Mouse (Mus musculus): ENCODE measurements at regions not wholly inside any gene's neighbourhood (a gene's known extent, or its start where the extent isn't known, plus 50 kb on each side); places are given as distances from the start of the nearest gene placed in this dataset.

- no peak for TF ChIP-seq CTCF (IDR thresholded peaks at IDR 0.05; ENCODE audit: low read depth)
- no peak overlapping the region for H3K27ac ChIP-seq (ENCODE audit: low read depth)
Measured at GRCm38 (mm10) chr5:138897255-138897654, 77.4 kb downstream of the Gm5294 start.

DNA sequence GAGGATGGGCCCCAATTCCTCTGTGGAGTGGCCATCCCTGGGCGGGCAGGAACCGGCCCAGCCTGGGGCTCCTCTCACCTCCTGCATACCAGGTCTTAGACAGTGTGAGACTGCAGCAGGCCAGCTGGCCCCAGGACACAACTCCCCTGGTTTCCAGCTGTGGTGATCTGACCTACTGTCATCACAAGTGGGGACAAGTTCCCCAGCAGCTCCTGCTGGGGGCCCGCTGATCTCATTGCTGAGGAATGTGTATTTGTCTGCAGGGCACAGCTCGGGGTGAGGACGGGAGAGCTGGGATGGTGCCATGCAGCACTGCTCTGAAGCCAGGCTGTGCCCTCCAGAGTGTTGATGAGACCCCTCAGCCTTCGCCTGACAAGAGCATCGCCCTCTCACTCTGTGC is 78.6 kb downstream of the Gm5294 start:
- DNase-seq (peak; percentile 44), ATAC-seq (ENCODE audit: insufficient read depth) (peak; percentile 74)
- H3K9me3 ChIP-seq (ENCODE audit: low read depth, low read length), result no peaks in the 10 kb centered on the region
- H3K4me1 ChIP-seq (ENCODE audit: insufficient read depth), result peaks cover 8% of the 10 kb centered on the region; the same call in 1 of the 2 replicates
- no peaks in the 10 kb centered on the region for H3K36me3 ChIP-seq (ENCODE audit: insufficient read depth)
- H3K27me3 ChIP-seq (ENCODE audit: insufficient read depth, low read length), result no peaks in the 10 kb centered on the region
- no peak overlapping the region for H3K27ac ChIP-seq (ENCODE audit: low read depth)
- no peak overlapping the region for H3K4me2 ChIP-seq
- H3K4me3 ChIP-seq (ENCODE audit: low read depth, low read length), result no peak overlapping the region
- WGBS, result 22% methylated on average over 7 of the region's 7 CpGs
- TF ChIP-seq CTCF (IDR thresholded peaks at IDR 0.05; ENCODE audit: low read depth), result no peak
- peak overlapping the region; percentile 20; the same call in 1 of the 2 replicates for H3K9ac ChIP-seq

More at GRCm38 (mm10) chr5:138897255-138897654, 77.4 kb downstream of the Gm5294 start:
- H3K9ac ChIP-seq, result no peak overlapping the region
- no peaks in the 10 kb centered on the region for H3K36me3 ChIP-seq (ENCODE audit: insufficient read depth)
- no peak overlapping the region for H3K4me3 ChIP-seq (ENCODE audit: low read depth, low read length)
- peaks cover 8% of the 10 kb centered on the region; the same call in 1 of the 2 replicates for H3K4me1 ChIP-seq (ENCODE audit: insufficient read depth)
- H3K4me2 ChIP-seq, result no peak overlapping the region
- DNase-seq, result no peak
- no peaks in the 10 kb centered on the region for H3K27me3 ChIP-seq (ENCODE audit: insufficient read depth, low read length)
- H3K9me3 ChIP-seq (ENCODE audit: low read depth, low read length), result no peaks in the 10 kb centered on the region
- no peak for ATAC-seq (ENCODE audit: insufficient read depth)

DNA sequence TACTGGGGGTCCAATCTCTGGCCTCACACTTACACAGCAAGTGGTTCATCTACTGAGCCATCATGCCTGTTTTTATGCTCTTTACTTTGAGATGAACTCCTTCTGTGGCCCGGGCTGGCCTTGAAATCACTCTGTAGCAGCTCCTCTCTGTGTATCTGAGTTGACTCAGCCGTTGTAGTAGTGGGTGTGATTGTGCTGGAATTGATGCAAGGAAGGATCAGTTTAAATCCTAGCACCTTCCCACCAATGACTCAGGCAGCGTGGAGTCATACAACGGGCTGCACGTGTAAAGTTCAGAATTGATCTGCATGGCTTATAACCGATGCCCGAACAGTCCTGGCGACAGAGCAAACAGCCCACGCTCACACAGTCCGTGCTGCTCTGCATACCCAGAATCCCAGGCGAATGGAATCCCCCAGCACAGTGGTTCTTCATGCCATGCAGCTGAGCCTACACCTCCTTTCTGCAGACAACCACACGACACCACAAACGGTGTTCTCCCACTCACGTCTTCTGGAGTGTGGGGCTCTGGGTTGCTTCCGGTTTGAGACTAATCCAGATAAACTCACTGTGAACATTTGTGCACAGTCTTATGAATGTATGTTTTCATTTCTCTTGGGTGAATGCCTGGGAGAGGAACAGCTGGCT is 81.2 kb downstream of the Gm5294 start:
- Histone ChIP-seq H3K9ac (no peak overlapping the region), H3K27me3 (ENCODE audit: insufficient read depth, low read length) (no peaks in the 10 kb centered on the region), H3K9me3 (ENCODE audit: low read depth, low read length) (no peaks in the 10 kb centered on the region), H3K4me3 (ENCODE audit: low read depth, low read length) (no peak overlapping the region), H3K4me1 (ENCODE audit: insufficient read depth) (peaks cover 8% of the 10 kb centered on the region; the same call in 1 of the 2 replicates), H3K27ac (ENCODE audit: low read depth) (no peak overlapping the region), H3K4me2 (no peak overlapping the region), H3K36me3 (ENCODE audit: insufficient read depth) (no peaks in the 10 kb centered on the region)
- no peak for ATAC-seq (ENCODE audit: insufficient read depth)
- DNase-seq, result no peak
- TF ChIP-seq CTCF (IDR thresholded peaks at IDR 0.05; ENCODE audit: low read depth), result no peak
- WGBS, result 67% methylated on average over 15 of the region's 15 CpGs

DNA sequence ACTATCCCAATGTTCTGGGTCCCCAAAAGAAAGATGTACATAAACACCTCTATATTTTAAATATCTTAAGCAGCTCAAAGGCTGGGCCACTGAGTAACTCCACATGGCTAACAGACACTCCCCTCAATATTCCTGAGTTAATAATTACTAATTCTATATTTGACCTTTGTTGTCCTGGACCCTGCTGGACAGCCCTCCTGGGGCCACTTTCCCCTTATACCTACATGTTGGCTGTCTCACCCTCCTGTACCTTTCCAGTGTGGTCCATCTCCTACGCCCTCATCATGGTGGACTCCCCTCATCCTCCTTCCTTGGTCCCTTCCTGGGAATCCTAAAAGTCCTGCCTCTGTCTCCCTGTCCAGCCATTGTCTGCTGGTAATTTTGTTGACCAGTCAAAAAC is 82.4 kb downstream of the Gm5294 start:
- peaks cover 8% of the 10 kb centered on the region; the same call in 1 of the 2 replicates for H3K4me1 ChIP-seq (ENCODE audit: insufficient read depth)
- no peak for DNase-seq

GRCm38 (mm10) chr5:138911769-138912710 is 85.1 kb downstream of the Pdgfa start:
- Histone ChIP-seq H3K9me3 (ENCODE audit: low read depth, low read length) (no peaks in the 10 kb centered on the region), H3K4me1 (ENCODE audit: insufficient read depth) (0 out of 2 replicates have a peak, but pooled peaks cover 4% of the 10 kb centered on the region), H3K9ac (no peak overlapping the region), H3K36me3 (ENCODE audit: insufficient read depth) (no peaks in the 10 kb centered on the region), H3K27me3 (ENCODE audit: insufficient read depth, low read length) (no peaks in the 10 kb centered on the region), H3K27ac (ENCODE audit: low read depth) (no peak overlapping the region), H3K4me3 (ENCODE audit: low read depth, low read length) (no peak overlapping the region), H3K4me2 (no peak overlapping the region)
- ATAC-seq (ENCODE audit: insufficient read depth) (0 out of 2 replicates have a peak, but pooled peaks have one; percentile 58), DNase-seq (no peak)
- no peak for TF ChIP-seq CTCF (IDR thresholded peaks at IDR 0.05; ENCODE audit: low read depth)
- WGBS, result 55% methylated on average over 7 of the region's 7 CpGs

More for the DNA sequence above, 82.4 kb downstream of the Gm5294 start:
- Histone ChIP-seq H3K9me3 (ENCODE audit: low read depth, low read length) (no peaks in the 10 kb centered on the region), H3K36me3 (ENCODE audit: insufficient read depth) (no peaks in the 10 kb centered on the region), H3K4me2 (no peak overlapping the region), H3K4me3 (ENCODE audit: low read depth, low read length) (no peak overlapping the region), H3K27ac (ENCODE audit: low read depth) (no peak overlapping the region), H3K27me3 (ENCODE audit: insufficient read depth, low read length) (no peaks in the 10 kb centered on the region), H3K9ac (no peak overlapping the region)
- no peak for ATAC-seq (ENCODE audit: insufficient read depth)
- 86% methylated on average over 1 of the region's 1 CpGs for WGBS
- no peak for TF ChIP-seq CTCF (IDR thresholded peaks at IDR 0.05; ENCODE audit: low read depth)

- Histone ChIP-seq H3K4me2 (no peak overlapping the region), H3K4me1 (ENCODE audit: insufficient read depth) (0 out of 2 replicates have a peak, but pooled peaks cover 4% of the 10 kb centered on the region), H3K4me3 (ENCODE audit: low read depth, low read length) (no peak overlapping the region), H3K9me3 (ENCODE audit: low read depth, low read length) (no peaks in the 10 kb centered on the region), H3K9ac (no peak overlapping the region), H3K36me3 (ENCODE audit: insufficient read depth) (no peaks in the 10 kb centered on the region), H3K27ac (ENCODE audit: low read depth) (no peak overlapping the region), H3K27me3 (ENCODE audit: insufficient read depth, low read length) (no peaks in the 10 kb centered on the region)
- TF ChIP-seq CTCF (IDR thresholded peaks at IDR 0.05; ENCODE audit: low read depth), result no peak
- DNase-seq (peak; percentile 50), ATAC-seq (ENCODE audit: insufficient read depth) (no peak)
- 57% methylated on average over 7 of the region's 7 CpGs for WGBS
Measured at GRCm38 (mm10) chr5:138912711-138913105, 84.5 kb downstream of the Pdgfa start.

GRCm38 (mm10) chr5:138915068-138915467 is 82.1 kb downstream of the Pdgfa start:
- Histone ChIP-seq H3K4me2 (no peak overlapping the region), H3K27ac (ENCODE audit: low read depth) (no peak overlapping the region), H3K9ac (no peak overlapping the region), H3K4me3 (ENCODE audit: low read depth, low read length) (no peak overlapping the region), H3K9me3 (ENCODE audit: low read depth, low read length) (no peaks in the 10 kb centered on the region), H3K27me3 (ENCODE audit: insufficient read depth, low read length) (no peaks in the 10 kb centered on the region), H3K4me1 (ENCODE audit: insufficient read depth) (0 out of 2 replicates have a peak, but pooled peaks cover 4% of the 10 kb centered on the region), H3K36me3 (ENCODE audit: insufficient read depth) (no peaks in the 10 kb centered on the region)
- ATAC-seq (ENCODE audit: insufficient read depth), result no peak
- DNase-seq, result no peak
- no peak for TF ChIP-seq CTCF (IDR thresholded peaks at IDR 0.05; ENCODE audit: low read depth)
- 28% methylated on average over 5 of the region's 5 CpGs for WGBS
